Mouse (Mus musculus): ENCODE results near the gene BC030867.

Gene BC030867

DNA sequence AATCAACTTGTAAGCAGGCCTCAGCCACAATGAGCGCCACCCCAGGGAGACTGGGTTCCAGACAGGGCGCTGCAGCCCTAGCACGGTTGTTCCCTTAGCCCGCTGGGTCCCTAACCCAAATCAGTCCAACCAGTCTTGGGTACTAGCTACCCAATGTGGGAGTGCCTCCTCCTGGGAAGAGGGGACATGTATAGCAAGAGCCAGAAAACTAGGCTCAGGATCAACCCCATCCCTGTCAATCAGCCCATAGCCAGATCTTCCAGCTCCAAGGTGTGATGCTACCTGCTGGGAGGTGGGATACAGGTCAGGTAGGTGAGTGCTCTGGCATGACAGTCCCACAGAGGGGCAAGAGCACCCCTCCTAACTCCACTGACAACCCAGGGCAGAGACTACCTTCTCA lies 41.5 kb downstream of the BC030867 start:
- in situ Hi-C loops (cut with MboI, MseI) = loop anchor here in 1 of 2 experiments (10.0 kb wide), 2 partner anchors 115 to 145 kb away; partner anchors contain the start of genes Grn and Slc25a39

GRCm38 (mm10) chr11:102291051-102291535 lies 42.4 kb downstream of the BC030867 start:
- in situ Hi-C loops (cut with MboI, MseI) = loop anchor here in 1 of 2 experiments (10.0 kb wide), 2 partner anchors 114 to 144 kb away; partner anchors contain the start of genes Grn and Slc25a39

DNA sequence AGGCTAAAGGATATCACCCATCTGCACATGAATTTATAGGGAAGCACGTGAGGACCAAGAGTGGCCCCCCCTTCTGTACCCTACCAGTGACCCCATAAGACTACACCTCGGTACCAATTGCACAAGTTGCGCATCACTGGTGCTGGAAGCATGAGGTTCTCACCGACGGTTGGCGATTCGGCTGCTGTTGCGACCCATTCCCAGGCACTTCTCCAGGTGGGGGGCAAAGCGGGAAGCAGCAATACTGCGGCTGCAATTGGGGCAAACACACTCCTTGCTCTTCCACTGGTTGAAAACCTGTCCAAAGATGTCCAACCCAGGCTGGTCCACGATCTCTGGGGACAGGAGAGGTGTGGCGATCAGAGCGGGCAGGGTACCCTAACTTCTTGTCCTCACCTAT lies 45.3 kb downstream of the BC030867 start:
- in situ Hi-C loops (cut with MboI, MseI) = loop anchor here in 1 of 2 experiments (10.0 kb wide), 2 partner anchors 111 to 141 kb away; partner anchors contain the start of genes Grn and Slc25a39

- in situ Hi-C loops (cut with MboI, MseI) = loop anchor here in 1 of 2 experiments (10.0 kb wide), 2 partner anchors 110 to 140 kb away; partner anchors contain the start of genes Grn and Slc25a39
Observed at GRCm38 (mm10) chr11:102294416-102294815, 45.7 kb downstream of the BC030867 start.

DNA sequence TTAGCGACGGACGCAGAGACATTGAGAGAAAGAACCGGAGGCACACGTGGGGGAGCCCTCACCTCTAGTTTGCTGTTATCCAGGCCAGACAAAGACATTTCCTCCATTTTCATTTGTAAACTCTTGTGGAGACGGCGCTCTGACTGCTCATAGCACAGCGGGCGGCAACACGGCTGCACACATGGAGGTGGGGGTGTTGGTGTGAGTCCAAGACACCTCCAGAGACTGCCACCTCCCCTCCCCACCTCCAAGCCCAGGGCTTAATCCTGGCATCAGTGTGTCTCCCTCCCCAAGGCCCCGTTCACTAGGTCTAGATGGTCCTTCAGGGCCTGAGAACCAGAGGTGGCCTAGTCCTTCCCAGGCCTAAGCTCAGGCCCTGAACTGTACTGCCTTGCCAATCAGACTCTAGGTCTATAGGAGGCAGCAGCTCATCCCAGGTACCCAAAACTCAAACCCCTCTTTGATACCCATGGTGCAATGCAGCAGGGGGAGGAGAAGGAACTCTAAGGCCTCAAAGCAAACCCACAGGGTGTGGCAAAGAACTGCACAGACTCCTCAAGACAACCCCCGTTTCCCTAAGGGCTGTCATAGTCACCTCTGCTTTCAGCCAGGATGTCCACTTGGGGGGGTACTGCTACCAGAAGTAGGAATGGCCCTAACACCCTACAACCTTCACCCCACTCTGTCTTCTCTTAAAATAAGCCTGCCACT lies 46.4 kb downstream of the BC030867 start:
- in situ Hi-C loops (cut with MboI, MseI) = loop anchor here in 1 of 2 experiments (10.0 kb wide), 2 partner anchors 110 to 140 kb away; partner anchors contain the start of genes Grn and Slc25a39

DNA sequence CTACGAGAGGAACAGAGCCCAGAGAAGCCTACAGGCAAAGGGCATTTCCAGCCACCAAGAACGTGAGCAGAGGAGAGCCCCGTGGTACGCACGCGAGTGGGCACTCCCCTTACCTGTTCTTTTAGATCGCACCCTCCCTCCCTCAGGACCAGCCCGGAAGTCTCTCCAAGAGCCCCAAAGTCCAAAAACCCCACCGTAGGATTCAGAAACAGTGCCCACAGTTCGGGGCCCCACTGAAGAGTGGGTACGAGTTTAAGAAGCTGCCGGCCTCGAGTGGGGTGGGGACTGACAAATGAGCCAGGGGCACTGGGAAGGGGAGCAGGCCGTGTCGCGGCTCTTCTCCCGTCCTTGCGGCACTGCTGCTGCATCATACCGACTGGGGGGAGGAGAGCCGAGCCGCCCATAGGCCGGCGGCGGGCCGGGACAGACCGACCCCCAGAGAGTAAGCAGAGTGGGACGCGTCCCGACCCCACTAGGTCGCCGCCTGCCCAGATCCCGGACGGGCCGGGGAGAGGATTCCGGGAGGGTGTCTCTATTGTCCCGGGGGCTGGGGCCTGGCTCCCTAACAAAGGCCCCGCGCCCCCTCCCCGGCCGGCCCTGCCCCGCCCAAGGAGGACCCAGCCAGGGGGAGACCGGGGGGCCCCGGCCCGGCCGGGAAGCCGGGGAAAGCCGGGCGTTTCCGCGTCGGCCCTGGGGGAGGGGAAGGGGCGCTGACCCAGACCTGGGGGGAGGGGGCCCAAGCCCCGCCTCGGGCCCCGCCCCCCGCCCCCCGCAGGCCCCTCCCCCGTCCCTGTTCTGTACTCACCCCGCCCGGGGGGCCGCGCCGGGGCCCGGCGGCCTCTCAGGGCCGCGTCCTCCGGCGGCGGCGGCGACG lies 47.2 kb downstream of the BC030867 start:
- in situ Hi-C loops (cut with MboI, MseI) = loop anchor here in 1 of 2 experiments (10.0 kb wide), 2 partner anchors 109 to 139 kb away; partner anchors contain the start of genes Grn and Slc25a39

DNA sequence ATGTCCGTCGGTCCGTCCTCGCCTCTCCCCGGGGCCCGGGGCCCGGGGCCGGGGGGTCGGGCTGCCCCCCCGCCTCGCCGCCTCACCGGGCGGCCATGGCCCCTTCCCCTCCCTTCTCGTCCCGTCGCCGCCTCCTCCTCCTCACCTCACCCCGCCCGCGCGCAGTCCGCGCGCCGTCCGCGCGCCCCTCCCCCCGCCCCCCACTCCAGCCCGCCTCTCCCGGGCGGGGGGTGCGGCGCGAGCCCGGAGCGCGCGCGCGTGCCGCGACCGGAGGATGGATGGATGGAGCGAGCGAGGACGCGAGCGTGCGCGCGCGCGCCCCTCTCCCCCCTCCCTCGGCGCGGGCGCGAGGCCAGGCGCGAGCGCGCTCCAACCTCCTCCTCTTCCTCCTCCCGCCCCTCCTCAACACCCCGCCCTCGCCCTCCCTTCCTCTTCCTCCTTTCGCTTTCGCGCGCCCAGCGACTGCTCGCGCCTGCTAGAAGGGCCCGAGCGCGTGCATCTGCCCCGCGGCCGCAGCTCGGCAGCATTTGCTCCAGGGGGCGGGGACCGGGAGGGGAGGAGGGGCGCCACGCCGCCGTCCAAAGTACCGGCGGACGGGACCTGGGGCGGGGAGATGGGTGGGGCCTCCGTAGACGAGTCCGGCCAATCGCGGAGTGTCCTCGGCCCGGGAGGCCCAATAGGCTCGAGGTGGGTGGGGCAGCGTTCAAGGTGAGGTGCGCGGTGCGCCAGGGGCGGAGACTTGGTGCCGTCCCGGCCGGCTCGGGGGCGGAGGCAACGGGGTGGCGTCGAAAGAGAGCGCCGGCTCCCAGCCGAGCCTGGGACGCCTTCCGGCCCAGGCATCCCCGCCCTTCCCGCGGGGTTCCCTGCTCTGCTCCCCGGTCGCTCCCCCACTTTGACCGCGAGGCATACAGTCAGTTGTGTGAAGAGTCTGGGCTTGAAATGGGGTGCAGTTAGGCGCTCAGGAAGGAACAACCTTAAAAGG lies 48.1 kb downstream of the BC030867 start, which contains the start of gene Atxn7l3:
Atxn7l3 (minus strand) TSS at position 141 of the 982 bp plus-strand sequence.
- in situ Hi-C loops (cut with MboI, MseI) = loop anchor here in 1 of 2 experiments (10.0 kb wide), 2 partner anchors 108 to 138 kb away; partner anchors contain the start of genes Grn and Slc25a39

- in situ Hi-C loops (cut with MboI, MseI) = loop anchor here in 1 of 2 experiments (10.0 kb wide), 2 partner anchors 107 to 137 kb away; partner anchors contain the start of genes Grn and Slc25a39
Observed at GRCm38 (mm10) chr11:102297577-102298556, 49.2 kb downstream of the BC030867 start.

DNA sequence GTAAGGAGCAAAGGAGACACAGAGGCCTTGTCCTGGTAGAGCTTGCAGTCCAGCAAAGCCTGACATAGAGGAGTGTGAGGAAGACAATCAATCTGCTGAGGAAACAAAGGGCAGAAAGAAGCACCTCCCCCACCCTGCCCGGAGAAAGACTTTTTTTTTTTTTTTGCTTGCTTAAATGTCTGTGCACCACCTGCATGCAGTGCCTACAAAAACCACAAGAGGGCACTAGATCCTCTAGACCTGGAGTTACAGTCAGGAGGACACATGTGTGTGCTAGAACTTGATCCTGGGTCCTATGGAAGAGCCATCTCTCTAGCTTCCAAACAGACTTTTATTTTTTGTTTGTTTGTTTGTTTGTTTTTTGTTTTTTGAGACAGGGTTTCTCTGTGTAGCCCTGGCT lies 51.2 kb downstream of the BC030867 start:
- in situ Hi-C loops (cut with MboI, MseI) = loop anchor here in 1 of 2 experiments (10.0 kb wide), 2 partner anchors 105 to 135 kb away; partner anchors contain the start of genes Grn and Slc25a39

- in situ Hi-C loops (cut with MboI, MseI) = no loop called here
Observed at GRCm38 (mm10) chr11:102304141-102304540, 55.5 kb downstream of the BC030867 start.

DNA sequence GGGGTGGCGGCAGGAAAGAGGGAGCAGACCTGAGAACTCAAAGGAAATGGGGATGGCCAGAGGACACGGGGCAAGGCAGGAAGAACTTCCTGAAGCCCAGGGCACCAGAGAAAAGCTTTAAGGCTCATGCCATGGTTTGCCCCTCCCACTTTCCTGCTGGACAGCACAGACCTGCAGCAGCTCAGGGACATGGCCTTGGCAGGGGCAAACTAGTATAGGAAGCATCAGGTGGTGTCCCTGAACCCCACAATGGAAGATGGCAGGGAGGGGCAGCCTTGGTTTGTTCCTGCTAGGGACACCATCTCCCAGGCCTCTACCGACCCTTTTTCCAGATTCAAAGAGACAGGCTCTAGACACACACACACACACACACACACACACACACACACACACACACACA lies 56.7 kb downstream of the BC030867 start:
- in situ Hi-C loops (cut with MboI, MseI) = no loop called here

GRCm38 (mm10) chr11:102308104-102308503 lies 59.4 kb downstream of the BC030867 start:
- in situ Hi-C loops (cut with MboI, MseI) = no loop called here

DNA sequence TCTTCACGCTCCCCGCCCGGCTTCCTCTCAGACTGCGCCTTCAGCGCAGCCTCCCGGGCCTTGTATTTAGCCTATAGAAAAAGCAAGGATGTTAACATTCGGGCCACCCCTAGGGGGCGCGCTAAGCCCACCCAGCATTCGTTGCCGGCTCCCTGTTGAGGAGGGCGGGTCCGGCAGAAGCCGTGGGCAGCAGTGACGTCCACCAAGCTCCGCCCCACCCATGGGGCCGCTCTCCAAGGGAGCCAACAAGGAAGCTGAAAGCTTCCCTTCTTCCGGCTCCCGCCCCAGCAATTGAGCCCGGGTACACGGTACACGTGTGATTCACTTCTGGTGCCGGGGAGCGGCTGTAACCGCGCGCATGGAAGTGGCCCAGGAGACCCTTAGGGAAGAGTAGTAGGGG lies 60.3 kb downstream of the BC030867 start:
- in situ Hi-C loops (cut with MboI, MseI) = no loop called here

GRCm38 (mm10) chr11:102309821-102310617 lies 61.3 kb downstream of the BC030867 start:
- in situ Hi-C loops (cut with MboI, MseI) = loop anchor here in 1 of 2 experiments (5.0 kb wide), 1 partner anchor 122 kb away; the partner anchor contains the start of gene Grn

DNA sequence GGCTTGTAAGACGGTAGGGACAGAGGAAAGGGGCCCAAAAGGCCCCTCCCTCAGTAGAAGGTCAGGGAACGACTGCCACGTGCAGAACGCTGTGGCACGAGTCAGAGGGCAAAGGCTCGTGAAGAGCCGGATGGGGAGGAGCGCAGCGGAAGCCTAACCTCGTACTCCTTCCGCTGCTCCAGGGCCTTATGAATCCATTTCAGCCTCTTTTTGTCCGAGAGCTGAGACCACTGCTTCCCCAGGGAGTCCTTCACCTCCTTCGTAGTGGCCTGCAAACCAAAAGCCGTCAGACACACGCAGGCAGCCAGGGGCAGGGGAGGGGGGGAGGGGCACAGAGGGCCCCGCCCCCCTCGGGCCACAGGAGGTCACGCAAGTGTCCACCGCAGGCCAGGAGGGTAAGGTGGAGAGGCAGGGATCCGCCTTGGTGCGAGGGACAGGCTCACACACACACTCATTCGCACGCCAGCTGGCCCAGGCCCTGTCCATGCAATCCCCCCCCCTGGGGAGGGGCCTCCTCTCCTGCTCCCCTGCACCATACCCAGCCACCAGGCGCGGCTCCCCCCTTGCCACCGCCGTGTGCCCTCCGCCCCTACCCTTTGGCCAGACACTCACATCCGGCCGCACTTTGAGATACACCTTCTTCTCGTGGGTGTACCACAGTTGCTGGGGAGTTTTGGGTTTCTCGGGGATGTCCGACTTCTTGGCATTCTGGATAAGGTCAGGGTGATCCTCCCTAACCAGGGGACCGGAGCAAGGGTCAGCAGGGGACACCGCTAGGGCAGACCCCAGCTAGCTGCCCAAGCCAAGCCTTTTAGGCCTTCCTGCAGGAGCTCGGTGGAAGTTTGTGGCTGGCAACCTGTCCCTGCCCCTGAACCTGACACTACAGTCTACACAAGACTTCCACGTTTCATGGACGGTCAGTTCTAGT lies 62.4 kb downstream of the BC030867 start:
- in situ Hi-C loops (cut with MboI, MseI) = loop anchor here in 1 of 2 experiments (5.0 kb wide), 1 partner anchor 121 kb away; the partner anchor contains the start of gene Grn

GRCm38 (mm10) chr11:102311966-102312365 lies 63.3 kb downstream of the BC030867 start:
- in situ Hi-C loops (cut with MboI, MseI) = loop anchor here in 1 of 2 experiments (5.0 kb wide), 1 partner anchor 120 kb away; the partner anchor contains the start of gene Grn

All from T-helper 17 cell (primary cell).